Mouse (Mus musculus): ENCODE measurements around the gene 5730596B20Rik. TPM values are rescaled to one million over a fixed set of nuclear protein-coding genes. Genes with fewer than 3 reads are reported as not detected.

5730596B20Rik gene
- total RNA-seq, 2 experiments from 2014 or later, result not detected

DNA sequence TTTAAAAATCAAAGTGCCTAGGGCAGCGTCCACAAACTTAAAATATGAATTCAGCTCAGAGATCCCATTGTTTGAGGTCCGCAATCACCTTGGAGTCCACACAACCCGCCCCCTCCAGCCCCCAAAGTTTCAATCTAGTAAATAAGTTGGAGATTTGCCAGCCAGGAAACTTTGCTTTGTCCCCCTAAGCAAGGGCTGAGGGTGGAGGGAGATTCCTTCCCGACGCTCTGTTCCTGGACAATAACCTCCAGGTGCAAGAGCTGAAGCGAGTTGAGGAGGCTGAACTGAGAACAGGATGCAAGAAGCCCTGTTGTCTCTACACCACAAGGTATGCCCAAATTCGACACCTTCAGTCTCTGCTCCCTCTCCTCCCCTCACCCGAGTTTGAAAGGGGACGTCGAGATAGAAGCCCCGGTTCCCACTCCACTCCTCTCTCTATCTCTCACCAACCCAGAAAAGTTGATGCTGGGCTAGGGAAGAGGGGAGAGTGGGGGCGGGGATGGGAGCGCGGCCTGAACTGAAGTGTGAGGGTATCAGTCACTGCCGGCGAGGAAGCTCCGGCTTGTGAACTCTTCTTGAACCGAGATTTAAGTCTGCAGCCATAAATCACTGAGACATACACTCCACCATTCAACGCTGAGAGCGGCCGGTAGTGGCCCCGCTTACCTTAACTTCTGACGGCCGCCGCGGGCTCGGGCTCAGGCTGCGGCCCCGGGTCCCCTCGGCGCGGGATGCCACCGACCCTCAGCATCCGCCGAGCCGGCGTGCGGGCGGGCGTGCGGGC lies 2.1 kb upstream of the 5730596B20Rik start:
- DNase-seq (ENCODE audit: low spot score in 2 of 2), result no peak

DNA sequence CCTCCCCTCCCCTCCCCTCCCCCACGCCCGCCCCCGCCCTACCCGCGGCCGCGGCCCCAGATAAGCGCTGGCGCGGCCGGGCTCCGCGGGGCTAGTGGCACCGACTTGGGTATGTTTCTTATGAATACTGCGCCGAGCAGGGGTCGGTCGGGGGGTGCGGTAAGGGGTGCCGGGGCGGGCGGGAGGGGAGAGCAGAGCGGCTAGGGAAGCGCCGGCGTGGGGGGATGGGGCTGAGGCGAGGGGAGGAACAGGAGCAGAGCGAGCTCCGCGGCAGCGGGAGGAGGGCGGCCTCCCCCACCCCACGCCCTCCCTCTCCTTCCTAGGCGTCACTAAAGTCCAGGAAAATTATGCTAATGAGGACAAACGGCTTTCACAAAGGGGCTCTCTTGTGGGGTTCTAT lies 1.4 kb upstream of the 5730596B20Rik start:
- DNase-seq (ENCODE audit: low spot score in 2 of 2), result no peak

DNA sequence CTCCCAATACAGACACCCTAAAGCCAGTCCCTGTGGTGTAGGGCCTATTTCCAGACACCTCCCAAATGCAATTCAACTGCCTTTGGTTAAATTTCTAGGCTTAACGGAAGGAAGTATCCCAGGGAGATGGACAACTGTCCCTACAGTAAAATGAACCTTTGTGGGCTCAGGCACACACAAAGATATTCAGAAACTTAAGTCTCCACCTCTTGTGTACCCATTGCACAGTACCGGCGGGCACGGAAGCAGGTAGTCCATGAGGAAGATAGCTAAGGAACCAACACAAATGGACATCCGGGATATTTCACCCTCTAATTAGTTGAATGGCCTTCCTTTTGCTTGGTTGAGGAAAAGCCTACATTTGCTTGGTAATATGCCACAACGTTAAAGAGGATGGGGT lies 907 bp upstream of the 5730596B20Rik start:
- DNase-seq (ENCODE audit: low spot score in 2 of 2), result no peak

DNA sequence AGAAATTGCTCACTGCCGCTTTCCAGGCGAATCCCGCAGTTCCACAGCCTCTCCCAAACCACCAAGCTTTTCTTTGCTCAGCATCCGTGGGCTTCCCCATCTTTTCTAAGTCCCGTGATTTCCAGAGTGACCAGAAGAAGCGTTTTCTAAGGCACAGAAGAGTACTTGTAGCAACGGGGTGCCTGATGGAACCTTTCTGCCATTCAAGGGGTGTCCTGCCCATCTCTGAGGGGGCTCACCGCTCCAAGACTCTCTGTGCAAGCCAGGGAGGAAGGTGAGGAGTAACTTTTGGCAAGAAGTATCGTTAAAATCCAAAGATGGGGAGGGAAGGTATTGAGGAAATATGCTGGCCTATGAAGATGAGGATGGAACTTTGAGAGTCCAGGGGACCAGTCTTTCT lies 508 bp downstream of the 5730596B20Rik start:
- no peak for DNase-seq (ENCODE audit: low spot score in 2 of 2)

DNA sequence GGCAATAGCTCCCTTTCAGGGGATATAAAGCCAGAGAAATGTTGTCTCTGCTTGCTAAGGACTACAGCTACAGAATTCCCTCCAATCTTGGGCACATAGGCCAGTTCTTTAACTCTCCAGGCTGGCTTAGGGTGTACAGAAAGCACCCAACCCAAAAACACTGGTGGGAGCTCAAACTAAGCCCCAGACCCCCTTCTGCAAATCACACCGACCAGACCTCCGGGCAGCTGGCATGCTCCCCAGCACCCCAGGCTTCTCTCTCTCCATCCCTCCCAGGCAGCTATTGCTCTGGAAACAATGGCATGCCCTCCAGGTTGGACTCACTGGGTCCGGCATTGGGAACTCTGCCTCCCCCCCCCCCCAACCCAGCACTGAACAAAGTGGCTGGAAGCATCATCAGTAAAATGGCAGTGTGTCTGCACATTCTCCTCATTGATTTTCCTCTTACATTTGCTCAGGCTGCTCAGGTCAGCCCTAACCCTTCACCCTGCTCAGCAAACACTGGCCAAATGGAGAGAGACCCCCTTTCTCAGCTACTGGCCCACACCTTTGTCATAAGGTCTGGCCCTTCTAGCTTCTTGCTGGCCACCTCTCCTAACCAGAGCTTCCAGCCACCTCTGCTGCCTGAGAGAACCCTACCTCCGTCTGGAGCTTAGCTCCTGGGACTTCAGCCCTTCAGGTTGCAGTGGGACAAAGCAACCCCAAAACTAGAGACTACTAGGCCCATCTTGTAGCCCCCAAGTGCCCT lies 1.8 kb downstream of the 5730596B20Rik start:
- no peak for DNase-seq (ENCODE audit: low spot score in 2 of 2)

DNA sequence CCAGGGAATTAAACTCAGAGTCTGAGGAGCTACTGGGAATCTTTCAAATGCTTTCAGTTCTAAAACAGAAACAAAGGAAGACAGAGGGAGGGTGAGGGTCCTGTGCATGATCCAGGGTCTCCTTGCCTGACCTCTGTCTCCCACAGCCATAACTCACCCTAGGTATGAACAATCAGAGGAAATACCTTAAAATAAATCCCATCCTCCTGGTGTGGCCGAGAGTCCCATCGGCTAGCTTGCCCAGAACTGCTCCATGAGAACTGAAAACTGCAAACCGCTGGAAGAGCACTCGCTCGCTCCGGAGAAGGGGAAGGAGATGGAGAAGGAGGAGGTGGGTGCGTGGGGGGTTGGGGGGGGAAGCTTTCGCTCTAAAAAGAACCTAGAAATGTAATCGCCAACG lies 2.4 kb downstream of the 5730596B20Rik start:
- DNase-seq (ENCODE audit: low spot score in 2 of 2), result no peak

DNA sequence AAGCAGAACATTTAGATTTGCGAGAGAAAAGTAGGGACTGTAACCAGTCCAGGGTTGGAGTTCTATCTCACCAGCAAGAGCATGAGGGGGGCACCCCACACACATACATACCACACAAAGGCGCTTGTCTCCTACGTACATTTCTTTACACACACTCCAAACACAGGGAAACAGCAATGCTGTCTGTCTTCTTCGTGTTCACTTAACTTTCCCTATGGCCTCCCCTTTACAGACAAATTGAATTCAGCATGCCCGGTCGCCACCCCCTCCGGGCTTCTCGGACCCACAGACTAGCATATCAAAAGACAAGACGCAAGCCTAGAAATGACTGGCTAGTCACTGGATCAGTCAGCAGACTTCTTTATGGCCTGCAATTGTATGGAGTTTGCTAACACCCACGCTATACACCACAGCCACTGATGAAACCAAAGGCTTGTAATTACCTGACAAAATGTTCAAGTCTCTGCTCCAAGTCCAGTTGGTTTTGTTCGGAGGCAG lies 3.0 kb downstream of the 5730596B20Rik start:
- DNase-seq (ENCODE audit: low spot score in 2 of 2), result no peak

DNA sequence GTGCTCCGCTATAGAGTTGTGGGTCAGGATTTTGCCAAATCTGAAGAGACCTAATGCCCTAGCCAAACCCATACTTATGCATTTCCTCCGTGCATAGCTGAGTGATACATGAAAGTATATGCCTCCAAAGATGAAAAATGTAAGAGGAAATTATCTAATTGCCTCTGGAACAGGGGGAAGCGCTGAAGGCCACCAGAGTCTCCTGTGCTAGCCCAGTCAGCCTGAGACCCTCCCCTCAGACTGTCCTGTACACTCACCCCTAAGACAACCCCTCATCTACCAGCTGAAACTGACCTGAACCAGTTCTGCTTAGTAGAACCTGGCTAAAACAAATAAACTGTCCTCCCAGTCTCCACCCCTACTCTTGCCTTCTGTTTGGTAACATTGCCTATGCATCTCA lies 3.4 kb downstream of the 5730596B20Rik start:
- no peak for DNase-seq (ENCODE audit: low spot score in 2 of 2)

DNA sequence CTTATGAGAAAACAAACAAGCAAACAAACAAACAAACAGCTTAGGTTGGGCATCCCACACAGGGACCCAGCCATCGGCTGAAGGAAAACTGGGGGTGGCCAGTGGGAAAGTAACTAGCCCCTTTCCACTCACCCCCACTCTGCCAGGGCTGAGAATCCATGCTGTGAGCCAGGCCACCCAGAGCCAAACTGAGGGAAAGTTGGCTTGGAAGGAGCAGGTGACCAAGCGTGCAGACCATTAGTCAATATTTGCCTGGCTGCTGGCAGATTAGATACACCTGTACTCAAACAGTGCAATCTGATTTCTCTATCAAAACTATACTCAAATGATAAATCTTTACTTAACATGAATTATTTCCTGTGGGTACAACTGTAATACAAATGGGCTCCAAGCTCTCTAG lies 4.7 kb downstream of the 5730596B20Rik start:
- no peak for DNase-seq (ENCODE audit: low spot score in 2 of 2)

DNA sequence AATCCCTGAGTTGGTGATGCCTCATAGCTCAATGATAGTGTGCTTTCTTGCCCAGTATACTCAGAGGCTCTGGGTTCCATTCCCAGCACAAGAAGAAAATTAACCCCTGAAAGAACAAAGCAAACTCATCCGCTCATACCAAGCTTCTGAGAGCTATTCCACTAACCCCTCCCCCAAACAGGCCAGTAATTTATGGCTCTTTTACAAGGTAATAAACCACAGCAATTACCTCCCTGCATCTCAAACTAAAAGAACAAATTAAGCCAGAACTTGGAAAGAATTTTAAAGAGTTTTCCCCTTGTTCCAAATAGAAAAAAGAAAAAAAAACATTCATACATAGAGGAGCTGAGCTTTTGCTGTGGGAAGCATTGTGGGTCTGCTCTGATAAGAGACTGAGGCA lies 5.5 kb downstream of the 5730596B20Rik start:
- no peak for DNase-seq (ENCODE audit: low spot score in 2 of 2)

DNA sequence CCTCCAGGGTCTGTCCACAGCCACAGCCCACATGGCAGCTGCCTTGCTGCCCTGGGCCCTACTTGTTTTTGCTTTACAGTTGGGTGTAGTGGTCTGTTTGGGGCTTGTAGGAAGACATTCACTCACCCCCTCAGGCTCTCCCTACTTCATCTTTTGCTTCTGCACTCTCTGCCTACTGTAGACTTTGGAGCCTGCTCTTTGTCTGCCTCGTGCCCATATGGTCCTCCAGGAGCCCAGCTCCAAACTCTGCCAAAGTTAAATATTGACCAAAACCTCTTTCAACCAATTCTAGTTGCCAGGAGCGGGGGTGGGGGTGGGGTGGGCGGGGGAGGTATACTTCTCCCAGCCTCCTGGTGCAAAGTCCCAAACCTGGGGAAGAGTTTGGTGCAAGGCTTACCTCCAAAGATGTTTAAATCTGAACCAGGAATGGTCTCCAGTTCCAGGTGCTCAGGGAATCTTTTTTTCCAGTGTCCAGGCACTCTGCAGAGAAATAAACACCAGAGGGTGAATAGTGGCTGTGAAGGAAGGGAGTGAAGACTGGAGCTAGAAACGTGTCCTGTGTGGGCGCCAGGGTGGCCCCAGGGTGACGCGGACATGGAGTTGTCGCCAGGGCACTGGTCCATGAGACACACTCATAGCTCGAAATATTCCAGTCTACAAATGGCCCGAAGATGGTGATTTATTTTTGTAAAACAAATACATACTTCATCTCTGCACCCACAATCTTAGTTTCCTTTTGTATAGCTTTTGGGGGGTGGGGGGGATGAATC lies 6.2 kb downstream of the 5730596B20Rik start:
- DNase-seq (ENCODE audit: low spot score in 2 of 2), result no peak

DNA sequence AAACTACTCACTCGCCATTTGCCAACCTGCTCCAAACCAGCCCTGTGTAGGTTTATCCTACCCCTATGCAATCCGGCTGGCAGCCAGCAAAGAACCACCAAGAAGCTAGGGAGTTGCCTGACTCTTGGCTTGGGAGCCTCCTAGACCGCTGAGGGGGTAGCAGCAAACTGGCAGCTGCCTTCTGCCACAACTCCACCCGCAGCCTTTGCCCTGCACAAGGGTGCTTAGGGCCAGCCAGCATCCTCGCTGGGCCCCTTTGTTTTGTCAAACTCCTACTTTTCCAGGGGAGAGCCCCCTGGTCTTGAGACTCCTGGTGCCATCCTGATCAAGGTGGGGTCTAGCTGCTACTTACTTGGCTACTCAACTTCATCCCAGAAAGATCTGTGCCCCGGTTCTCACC lies 7.4 kb downstream of the 5730596B20Rik start:
- no peak for DNase-seq (ENCODE audit: low spot score in 2 of 2)

DNA sequence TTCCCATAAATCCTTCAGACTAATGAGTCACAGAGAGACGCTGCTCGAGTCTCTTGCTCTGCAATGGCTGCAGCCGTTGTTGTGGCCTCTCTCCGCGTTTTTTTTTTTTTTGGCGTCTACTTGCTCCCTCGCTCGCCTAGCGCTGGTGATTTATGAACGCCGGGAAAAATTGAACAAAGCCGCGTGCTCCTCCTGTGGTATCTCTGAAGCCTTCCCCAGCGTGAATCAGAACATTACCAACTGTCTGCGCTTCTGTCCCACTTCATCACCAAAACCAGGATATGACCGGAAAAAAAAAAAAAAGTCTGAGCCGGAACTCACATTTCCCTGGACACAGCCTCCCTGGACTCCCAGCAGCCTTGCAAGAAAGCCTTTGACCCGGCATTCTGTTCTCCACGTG lies 7.9 kb downstream of the 5730596B20Rik start:
- no peak for DNase-seq (ENCODE audit: low spot score in 2 of 2)

DNA sequence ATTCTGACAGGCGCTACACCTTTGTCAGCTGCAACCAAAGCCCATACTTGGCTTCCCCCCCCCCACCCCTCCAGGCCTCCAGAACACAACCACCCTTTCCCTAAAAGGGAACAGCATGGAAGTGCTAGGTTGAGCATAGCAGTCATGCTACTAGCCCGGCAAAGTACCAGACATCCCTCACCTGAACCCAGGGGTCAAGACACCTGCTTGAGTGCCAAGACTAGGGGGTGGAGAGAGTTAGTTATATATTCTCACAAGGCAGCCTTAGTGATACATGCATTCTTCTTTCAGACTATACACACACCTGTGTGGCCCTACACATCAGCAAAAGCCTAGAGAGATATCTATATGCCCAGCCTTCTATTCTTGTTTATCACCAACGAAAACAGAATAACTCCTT lies 8.5 kb downstream of the 5730596B20Rik start:
- no peak for DNase-seq (ENCODE audit: low spot score in 2 of 2)

DNA sequence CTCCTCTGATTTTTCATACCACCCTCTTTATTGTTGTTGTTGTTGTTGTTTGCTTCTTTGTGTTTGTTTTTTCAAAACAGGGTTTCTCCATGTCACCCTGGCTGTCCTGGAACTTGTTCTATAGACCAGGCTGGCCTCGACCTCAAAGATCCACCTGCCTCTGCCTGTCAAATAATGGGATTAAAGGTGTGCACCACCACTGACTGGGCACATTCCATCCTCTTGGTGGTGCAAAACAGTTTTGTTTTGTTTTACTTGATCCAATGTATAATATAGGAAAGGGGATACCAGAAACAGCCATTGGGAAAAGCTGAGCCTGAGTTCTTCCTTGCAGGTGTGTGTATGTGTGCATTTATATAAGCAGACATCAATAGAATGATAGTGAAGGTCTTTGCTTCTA lies 9.2 kb downstream of the 5730596B20Rik start:
- DNase-seq (ENCODE audit: low spot score in 2 of 2), result no peak

DNA sequence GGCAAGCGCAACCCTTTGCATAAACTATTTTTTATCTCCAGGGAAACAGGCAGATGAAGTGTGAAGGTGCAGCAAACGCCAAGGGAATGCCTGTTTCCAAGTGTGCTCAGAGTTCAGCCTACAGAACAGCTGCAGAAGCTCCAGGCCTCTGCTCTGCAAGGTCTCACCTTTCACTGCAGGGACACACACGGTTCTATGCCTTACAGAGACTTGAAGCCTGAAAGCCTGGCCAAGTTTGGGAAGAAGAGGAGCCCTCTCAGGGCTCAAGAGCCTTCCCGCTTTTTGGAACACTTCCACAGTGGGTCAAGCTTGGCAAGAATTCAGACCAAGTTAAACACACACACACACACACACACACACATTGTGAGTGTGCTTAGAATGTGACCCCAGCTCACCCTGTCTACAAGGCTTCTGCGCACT lies 11.9 kb downstream of the 5730596B20Rik start:
- no peak for DNase-seq (ENCODE audit: low spot score in 2 of 2)

DNA sequence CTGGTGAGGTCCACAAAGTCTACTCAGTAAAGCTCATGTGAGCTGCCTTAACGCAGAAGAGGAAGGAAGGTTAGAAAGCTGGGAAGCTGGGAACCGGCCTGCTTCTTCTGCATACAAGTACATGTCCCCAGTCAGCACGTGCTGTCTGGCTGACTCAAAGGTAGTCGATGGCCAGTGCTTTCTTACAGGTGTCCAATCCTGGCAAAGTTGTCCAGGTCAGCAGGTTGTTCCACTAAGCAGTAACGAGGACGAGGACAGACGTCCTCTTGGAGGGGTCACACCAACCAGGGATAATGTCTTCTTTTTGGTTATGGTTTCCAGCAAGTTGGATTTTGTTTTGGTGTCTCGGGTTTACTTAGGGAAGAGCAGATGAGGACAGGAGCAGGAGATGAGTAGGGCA lies 12.6 kb downstream of the 5730596B20Rik start:
- DNase-seq (ENCODE audit: low spot score in 2 of 2), result no peak

DNA sequence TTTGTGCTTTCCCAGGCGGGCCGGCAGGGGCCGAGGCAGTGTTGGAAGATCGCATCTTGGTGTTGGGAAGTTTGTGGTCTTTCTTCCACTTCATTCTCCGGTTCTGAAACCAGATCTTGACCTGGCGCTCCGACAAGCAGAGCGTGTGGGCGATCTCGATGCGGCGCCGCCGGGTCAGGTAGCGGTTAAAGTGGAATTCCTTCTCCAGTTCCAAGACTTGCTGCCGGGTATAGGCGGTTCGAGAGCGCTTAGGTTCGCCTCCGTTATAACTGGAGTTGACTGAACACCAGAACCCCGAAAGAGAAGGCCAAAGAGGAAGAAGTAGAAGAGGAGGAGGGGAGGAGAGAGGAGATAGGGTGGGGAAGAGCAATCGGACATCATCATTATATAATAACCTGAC lies 13.1 kb downstream of the 5730596B20Rik start:
- no peak for DNase-seq (ENCODE audit: low spot score in 2 of 2)

DNA sequence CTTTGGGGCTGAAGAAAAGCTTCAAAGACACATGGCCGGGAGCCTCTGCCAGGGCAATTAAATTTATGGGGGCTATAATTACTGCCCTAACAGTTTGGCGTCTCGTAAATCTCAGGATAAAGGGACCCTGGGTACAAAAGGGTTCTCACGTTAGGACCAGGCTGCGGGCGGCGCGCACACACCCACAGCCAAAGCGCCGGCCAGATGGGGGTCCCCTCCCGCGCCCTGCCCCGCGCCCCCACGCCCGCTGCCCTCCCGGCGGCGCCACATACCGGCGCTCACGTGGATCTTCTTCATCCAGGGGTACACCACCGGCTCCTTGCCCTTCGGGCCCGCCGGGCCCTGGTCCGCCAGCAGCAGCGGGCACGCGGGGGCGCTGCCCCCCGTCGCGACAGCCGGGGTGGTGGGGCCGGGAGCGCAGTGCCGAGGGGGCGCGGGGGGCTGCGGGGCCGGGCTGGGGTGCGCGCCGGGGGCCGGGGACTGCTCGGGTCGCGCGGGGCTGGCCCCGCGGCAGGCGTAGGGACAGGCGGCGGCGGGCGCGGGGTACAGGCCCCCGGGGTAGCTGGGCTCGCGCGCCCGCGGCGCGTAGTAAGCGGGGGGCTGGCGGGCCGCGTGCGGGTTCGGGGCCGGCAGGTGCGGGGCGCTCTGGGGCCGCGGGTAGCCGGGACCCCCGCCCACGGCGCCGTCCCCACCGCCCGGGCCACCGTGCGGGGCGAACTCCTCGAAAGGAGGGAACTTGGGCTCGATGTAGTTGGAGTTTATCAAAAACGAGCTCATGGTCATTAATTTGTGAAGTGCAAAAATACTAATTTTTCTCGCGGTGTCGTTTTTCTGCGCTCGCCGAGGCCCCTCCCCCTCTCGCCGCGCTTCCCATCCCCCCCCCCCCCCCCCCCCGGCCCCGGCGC lies 13.9 kb downstream of the 5730596B20Rik start, which contains the start of gene Hoxa4:
Hoxa4 (minus strand) TSS at position 848 of the 905 bp plus-strand sequence.
- DNase-seq (ENCODE audit: low spot score in 2 of 2), result no peak

DNA sequence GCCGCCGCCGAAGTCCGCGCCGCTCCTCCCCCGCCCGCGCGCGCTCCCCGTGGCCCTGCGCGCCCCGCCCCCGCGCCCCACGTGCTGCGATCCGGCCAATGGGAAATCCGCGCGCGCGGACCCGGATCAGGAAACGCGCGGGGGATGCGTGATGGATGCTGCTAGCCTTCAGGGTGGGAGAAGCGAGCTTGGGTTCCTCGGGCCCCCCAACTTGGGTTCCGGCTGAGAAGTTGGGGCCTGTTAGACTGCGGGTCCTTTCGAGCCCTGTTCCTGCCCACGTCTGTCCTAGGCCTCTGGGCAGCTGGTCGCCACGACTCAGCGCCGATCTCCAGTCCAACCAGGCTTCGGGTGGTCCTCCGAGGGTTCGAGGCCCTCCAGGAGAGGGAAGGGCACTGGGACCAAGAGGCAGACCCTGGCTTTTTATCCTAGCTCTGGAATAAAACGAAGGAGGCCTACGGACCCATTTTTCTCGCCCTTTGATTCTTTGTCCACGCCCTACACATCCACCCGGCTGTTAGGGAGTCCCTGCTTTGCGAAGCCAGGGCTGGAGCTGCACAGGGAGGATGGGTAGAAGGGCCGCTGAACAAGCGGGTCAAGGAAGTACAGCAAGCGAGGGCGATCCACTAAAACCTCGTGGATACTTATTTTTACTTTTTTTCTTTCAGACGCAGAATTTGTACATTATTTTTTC lies 14.7 kb downstream of the 5730596B20Rik start:
- no peak for DNase-seq (ENCODE audit: low spot score in 2 of 2)

Data from layer of hippocampus, adult 18-20 months (tissue).